ENCODE assay signal across 9 mouse cellular contexts in genomic region chr1:33271437-33272145, GRCm38 (mm10).
DNase-seq lines count a peak whose midpoint lies in the region; ATAC-seq lines count a peak whose summit lies in the region.
"Had no signal": no experiment of that assay in that cellular context is flagged by ENCODE, and none has a peak within 500 bp of the region (broad histone marks: within the 10 kb centered on the region; RNA-seq: fewer than 3 reads in every experiment).

No protein-coding gene starts in this region.

- no peak overlapping the region for H3K9ac ChIP-seq in neural tube, embryonic 13.5 days
- H3K9ac ChIP-seq: limb, embryonic 15.5 days had no signal

- peak; percentile 3 for DNase-seq in ovary, adult 18-20 months (ENCODE audit: low spot score)
- no peak for DNase-seq in ovary, postnatal 10 days (ENCODE audit: low spot score)
- DNase-seq in frontal cortex, postnatal 36 days (ENCODE audit: low spot score in 2 of 2), result peak; percentile 31 to 58
- DNase-seq in layer of hippocampus, postnatal 36 days, result peak; percentile 23 to 36
- DNase-seq in urinary bladder, postnatal 36 days (ENCODE audit: low spot score in 2 of 2), result no peak
- DNase-seq in spleen, postnatal 10 days (ENCODE audit: low spot score in 2 of 2), result no peak
- DNase-seq in urinary bladder, adult 2 months (ENCODE audit: low spot score), result no peak

- H3K9me3 ChIP-seq in neural tube, embryonic 13.5 days, result no peaks in the 10 kb centered on the region
- H3K9me3 ChIP-seq: limb, embryonic 15.5 days had no signal

- H3K27ac ChIP-seq in neural tube, embryonic 13.5 days (replicated peaks), result no peak overlapping the region
- H3K27ac ChIP-seq: limb, embryonic 15.5 days had no signal

- H3K4me1 ChIP-seq in neural tube, embryonic 13.5 days (replicated peaks), result no peaks in the 10 kb centered on the region
- H3K4me1 ChIP-seq: limb, embryonic 15.5 days had no signal

- no peaks in the 10 kb centered on the region for H3K27me3 ChIP-seq in neural tube, embryonic 13.5 days
- H3K27me3 ChIP-seq: limb, embryonic 15.5 days had no signal

- peak overlapping the region; percentile 17 for H3K4me2 ChIP-seq in neural tube, embryonic 13.5 days
- H3K4me2 ChIP-seq: limb, embryonic 15.5 days had no signal

- ATAC-seq in neural tube, embryonic 13.5 days (ENCODE audit: low read depth), result peak; percentile 47

- 60% methylated on average over 12 of the region's 12 CpGs for WGBS in neural tube, embryonic 13.5 days

- no peak overlapping the region for H3K4me3 ChIP-seq in neural tube, embryonic 13.5 days
- H3K4me3 ChIP-seq: limb, embryonic 15.5 days had no signal

- no peaks in the 10 kb centered on the region for H3K36me3 ChIP-seq in neural tube, embryonic 13.5 days
- H3K36me3 ChIP-seq: limb, embryonic 15.5 days had no signal

Comparison
In these comparisons a context has a peak if more than half of its experiments do, and no peak if none do; other contexts are left out.
1. DNase-seq: peak in ovary, adult 18-20 months (single experiment), frontal cortex, postnatal 36 days (2 of 2) and layer of hippocampus, postnatal 36 days (2 of 2); none in ovary, postnatal 10 days (single experiment), urinary bladder, postnatal 36 days (0 of 2), spleen, postnatal 10 days (0 of 2) and urinary bladder, adult 2 months (single experiment).